Mouse (Mus musculus) hindlimb bud, embryonic 11.5 days (tissue): Measurements from ENCODE around the gene Ddx54.

Experiments
- DNase-seq: peaks from one replicate; pipeline ENCODE4 v3.0.0-alpha.2; 2012; ENCODE audit warnings: low read depth, low spot score; ENCODE audit errors: extremely low spot score

The Ddx54 gene

DNA sequence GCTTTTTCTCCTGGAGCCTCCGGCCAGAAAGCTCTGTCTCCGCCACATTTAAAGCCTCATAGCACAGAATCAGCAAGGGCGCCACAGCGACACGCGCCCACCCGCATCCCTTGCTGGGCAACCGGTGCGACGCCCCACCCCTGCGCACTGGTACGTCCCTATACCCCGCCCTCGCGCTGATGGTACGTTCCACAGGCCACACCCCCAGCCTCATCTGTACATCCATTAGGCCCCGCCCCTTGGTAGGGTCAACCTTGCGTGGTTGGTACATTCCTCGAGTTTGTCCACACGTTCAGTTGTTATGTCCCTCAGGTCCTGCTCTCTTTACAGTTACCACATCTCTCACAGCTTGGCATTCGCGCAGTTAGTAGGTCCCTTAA, at the start of gene Ddx54, which contains the start of gene Rita1:
TSS of gene Ddx54 (plus strand) at position 298 of the 380 bp plus-strand sequence.
TSS of gene Rita1 (minus strand) at position 148 of the 380 bp plus-strand sequence.
- peak; percentile 98 for DNase-seq

DNA sequence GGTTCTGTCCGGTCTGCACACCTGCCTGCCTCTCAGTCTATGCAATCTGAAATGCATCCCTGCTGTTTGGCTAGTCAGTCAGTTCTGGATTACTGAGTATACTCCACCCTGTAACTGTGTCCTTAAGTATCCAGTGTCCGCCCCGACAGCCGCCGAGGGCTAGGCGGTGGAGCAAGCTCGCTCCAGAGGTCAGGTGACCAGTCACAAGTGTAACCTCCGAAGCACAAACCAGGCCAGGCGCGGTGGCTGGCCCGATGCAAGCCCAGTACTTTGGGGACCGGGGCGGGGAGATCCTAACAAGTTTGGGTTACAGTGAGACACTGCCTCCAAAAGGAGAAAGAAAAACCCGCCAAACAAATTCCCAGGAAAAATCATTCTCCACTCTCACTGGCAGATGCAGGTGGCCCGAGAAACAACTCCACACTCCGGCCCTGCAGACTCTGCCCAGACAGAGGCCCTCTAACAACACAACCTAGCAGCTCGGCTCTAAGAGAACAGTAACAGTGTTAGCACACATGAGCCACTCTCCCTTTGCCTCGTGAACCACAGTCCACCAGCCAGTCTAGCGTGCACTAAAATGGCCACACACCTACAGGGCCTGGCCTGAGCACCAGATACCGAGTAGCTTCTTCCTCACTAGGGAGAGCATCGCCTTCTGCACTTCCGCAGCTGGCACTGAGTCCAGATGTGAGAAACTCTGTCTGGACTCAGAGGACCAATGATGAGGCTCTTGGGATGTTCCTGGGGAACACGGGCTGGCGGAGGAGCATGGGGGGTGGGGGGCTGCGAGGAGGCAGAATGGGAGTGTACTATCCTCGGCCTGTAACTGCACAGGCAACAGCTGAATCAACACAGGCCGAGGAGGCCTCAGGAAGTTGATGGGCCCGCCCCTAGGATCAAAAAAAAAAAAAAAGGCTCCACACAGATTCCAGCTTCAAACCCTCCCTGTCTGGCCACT, 49.3 kb upstream of the Ddx54 start:
- no peak for DNase-seq

DNA sequence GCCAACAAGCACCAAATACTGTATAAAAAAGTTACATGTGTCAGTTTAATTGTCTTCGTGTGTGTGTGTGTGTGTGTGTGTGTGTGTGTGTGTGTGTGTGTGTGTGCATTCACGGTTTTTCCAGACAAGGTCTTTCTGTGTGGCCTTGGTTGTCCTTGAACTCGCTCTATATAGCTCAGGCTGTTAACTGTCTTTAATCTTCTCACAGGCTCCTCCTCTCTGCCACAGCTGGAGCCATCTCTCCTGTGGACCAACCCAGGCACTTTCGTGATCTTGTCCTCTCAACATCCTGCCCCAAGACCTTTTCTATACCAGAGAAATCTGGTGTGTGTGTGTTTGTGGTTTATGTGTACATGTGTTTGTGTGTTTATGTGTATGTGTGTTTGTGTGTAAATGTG, 48.6 kb upstream of the Ddx54 start:
- DNase-seq, result no peak

DNA sequence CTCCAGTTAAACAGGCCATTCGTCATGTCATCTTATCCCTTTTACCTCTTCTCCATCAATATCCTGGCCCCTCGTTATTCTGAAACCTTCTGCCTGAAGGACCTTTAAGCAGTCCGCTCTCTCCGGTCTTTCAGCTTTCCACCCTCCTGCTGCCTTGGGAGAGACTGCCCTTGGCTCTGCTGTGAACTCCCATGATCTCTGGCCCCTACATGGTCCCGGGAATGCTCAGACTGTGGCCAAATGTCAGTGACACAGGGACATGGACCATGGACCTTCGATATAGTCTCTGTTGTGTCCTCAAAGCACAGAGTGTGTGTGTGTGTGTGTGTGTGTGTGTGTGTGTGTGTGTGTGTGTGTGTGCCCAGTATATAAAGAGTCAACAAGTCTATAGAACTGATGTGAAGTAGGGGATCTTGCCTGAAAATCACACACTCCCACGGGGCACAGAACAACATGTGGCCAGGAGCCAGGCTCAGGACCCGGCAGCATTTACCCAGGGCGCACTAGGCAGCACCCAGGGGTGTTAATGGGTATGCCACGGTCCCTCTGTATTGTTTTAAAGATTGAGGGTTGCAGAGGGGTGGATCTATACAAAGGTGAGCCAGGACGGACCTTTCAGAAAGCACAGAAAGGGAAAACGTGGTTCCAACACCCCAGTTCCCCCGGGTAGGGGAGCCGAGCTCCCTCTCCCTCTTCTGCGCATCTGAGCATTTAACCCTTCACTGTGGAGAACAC, 47.2 kb upstream of the Ddx54 start:
- DNase-seq, result no peak

DNA sequence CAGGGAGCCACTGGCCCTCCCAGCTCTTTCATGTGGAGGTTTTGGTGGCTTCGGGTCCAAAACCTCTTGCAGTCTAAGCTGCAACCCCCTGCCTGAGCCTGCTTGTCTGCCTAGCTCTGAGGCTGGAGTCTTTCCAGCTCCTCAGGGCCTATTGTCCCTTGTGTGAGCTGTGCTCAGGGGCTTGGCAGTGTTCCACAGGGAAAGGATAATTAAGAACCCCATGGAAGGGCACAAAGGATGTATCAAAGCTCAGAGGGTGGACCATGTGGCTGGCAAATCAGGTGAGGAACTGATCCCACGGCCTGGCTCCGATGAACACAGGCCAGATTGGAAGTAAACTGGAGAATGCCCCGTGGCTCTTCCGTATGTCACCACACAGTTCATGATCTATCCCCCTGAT, 46.4 kb upstream of the Ddx54 start:
- no peak for DNase-seq

DNA sequence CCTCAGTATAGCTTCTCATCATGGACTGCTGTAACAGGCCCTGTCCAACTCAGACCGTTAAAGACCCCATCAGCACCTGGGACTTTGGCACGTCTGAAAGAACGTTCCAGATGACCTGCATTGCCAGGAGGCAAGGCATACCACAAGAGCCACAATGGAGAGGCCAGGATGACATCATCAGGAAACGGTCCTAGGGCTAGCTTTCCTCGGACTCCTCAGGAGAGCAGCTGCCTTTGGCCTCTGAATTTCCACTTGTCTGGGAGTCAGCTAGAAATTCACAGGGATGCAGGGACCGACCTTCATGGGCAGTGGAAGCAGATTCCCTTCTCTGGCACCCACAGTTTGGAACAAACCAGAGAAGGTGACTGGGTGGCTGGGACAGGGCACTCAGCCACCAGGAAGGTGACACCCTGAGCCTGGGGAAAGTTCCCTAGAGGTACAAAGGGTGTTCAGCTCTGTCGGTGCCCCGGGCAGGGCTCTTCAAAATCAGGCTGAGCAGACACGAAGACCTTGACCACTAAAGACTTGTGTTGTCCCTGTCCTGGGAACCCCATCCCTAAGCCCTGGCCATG, 45.8 kb upstream of the Ddx54 start:
- DNase-seq, result no peak

DNA sequence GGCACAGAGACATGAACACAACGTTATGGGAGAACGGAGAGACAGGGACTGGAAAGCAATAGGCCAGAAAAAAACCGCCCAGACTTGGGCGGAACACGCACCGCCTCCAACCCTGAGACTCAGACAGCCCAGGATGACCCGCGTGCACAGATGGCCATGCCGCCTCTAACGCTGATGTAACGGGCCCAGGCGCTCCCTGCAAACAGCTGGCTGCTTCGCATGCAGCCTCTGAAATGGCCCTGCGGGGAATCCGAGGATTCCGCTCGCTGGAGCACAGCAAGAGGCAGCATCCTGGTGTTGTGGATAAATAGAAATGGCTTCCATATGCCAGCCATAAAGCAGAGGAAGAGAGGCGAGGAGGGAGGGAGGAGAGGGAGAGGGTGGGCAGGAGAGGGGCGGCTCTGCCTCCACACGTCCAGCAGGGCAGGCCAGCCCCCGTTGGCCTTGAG, 45.3 kb upstream of the Ddx54 start:
- no peak for DNase-seq

DNA sequence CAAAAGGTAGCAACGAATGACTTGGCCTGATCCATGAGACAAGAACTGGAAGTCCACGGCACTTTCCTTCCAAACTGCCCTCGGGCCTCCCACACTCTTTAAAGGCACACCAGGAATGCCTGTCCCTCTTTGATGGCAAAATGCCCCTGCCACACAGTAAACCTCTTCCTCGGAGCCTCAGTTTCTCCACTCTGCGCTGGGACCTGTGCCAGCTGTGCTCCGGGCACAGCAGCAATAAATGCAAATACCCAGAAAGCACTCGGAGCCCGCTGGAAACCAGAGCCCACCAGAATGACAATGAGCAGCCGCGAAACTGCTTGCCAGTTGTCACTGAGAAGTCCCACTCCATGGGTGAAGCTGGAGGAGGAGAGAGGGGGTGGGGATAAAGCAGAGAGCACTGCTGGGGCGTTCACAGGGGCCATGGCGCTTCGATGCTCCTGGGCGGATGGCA, 44.8 kb upstream of the Ddx54 start:
- no peak for DNase-seq

DNA sequence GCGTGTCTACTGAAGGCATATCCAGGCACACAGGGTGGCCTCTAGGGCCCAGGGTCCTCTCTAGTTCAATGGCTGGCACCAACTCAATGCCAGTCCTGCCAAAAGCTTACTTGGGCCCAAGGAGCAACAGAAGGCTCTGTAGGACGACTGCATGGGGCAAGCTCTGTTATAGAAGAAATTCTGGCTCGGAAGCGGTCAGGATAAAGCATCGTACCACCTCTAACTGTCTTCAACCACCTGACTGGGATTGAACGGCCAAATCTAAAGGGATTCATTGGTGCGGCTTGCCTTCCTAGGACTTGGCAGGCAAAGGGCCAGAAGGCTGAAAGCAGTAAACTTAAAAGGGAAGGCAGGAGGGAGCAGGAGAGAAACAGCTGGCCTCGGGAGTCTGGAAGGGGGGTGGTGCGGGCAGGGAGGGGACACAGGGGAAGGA, 44.2 kb upstream of the Ddx54 start:
- DNase-seq, result no peak

DNA sequence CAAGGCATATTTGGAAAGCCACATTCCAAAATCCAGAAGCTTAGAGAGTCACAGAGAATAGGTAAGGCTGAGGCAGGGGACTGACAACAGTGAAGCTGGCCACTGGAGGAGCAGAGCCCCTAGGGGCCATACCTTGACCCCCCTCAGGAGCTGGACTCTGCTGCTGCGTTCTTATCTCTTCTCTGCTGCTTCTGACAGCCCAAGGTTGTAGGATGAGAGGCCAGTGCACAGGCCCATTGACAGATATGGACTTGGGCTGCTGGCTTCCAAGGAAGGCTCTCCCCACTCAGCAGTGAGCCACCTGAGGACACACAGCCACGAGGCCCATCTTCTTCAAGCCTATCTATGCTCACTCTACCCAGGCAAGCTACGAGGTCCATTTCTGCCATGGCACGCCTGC, 43.6 kb upstream of the Ddx54 start:
- no peak for DNase-seq

DNA sequence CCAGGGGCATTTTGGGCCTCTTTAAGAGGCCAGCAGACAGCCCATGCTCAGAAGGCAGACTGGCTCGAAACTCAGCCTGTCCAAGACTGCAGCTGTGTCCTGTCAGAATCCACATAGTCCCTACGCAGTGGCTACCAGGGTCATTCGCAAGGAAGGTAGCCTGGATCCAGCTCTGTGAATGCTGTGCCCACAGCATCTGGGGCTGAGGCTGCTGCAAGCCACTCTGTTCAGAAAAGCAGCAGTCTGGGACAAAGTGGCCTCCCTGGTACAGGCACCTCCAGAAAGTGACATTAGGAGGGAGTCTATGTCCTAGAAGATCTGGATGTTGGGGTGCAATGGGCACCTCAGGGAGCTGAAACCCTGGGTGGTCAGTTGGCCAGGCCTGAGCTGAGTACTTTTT, 42.7 kb upstream of the Ddx54 start:
- no peak for DNase-seq

DNA sequence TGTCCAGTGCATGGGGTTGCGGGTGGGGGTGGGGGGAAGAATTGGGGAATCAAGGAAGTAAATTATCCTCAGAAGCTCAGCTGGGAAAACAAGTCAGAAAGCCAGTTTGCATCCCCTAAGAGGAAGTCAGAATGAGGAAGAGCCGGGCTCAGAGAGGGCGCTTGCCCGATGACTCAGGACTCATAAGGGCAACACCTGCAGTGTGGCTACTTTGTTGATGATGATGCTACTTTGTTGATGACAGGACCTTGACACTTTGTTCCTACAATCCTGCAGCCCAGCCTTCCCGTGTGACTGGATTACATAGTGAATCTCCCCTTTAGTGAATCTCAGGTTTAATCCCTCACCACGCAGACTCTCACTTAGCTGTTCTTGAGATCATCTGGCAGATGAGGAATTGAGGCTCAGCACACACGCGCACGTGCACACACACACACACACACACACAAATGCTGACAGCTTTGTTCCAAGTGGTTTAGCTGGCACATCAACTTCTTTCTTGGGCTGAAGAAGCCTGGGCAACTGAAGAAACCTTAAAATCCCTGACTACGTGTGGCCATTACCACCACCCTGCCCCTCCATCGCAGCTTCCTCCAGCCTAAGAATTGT, 42.1 kb upstream of the Ddx54 start:
- no peak for DNase-seq

DNA sequence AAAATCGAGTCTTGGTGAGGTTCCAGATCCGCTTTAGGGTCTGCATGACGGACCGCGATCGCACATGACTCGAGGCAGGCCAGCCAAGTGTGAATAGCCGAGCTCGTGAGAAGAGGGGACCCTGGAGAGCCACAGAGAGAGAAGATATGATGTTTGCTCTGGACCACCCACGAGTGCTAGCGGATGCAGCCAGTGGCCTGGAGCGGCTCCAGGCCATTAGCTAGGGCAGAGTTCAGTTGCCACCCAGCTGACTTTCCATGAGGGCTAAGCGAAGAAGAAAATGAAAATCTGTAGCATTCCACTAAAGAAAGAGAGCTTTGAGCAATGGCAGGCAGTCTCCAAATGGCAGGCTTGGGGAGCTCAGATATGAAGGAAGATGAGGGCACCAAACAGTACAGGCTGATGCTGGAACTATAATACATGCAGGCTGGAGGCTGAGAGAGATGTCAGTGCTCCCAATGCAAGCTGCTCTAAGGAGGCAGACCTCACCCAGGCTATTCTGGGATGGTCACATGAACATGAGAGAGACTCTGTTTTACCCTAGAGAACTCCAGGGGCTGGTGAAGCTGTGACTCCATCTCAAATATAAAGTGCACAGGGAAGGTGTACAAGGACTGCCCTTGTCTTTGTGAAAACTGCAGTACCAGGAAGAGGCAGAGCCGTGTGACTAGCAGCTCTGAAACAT, 41.3 kb upstream of the Ddx54 start:
- no peak for DNase-seq

DNA sequence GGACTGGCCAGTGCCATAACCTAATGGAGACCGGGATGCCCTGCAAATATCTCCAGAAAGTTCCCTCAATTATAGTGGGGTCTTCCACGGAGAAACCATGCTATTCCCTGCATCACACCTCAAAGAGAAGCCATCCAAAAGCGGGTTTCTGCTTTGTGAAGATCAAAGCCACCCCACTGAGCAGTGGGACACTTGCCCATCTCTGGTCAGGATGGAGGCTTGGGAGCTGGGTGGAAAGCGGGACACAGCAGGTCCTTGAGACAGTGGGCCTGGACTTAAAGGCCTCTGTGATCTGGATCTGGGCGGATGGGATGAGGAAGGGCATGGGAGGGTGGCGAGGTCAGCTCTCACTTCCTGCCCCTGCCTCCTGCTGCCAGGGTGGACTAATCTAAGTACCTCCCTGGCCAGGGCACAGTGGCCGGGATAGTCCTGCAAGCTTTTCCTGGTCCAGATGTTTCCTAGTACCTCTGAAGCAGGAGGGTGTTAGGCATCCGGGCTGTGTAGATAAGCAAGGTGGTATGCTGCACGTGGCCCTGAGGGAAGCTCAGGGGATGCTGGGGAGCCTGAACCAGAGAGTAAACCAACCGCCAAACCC, 38.0 kb upstream of the Ddx54 start:
- DNase-seq, result no peak

DNA sequence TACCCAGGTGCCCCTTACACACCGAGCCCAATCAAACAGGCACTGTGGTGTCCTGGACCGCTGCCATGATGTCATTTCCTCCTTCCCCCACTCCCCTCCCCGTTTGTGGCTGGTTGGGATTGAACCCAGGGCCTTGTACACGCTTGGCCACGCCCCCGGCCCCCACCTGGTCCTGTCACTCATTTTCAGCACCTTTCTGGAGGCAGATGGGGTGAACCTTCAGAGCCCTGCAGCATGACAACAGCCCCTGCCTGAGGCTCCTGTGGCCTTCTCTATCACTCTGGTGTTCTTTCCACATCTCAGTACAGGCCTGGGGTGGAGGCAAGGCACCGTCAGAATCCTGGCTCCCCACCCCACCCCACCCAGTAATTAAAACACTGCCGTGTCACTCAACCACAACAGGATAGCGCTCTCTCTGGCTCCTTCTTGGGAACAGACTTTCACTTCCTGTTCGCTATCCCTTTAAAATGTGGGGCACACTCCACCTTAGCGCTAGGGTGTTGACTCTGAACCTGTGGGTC, 35.7 kb upstream of the Ddx54 start:
- no peak for DNase-seq

DNA sequence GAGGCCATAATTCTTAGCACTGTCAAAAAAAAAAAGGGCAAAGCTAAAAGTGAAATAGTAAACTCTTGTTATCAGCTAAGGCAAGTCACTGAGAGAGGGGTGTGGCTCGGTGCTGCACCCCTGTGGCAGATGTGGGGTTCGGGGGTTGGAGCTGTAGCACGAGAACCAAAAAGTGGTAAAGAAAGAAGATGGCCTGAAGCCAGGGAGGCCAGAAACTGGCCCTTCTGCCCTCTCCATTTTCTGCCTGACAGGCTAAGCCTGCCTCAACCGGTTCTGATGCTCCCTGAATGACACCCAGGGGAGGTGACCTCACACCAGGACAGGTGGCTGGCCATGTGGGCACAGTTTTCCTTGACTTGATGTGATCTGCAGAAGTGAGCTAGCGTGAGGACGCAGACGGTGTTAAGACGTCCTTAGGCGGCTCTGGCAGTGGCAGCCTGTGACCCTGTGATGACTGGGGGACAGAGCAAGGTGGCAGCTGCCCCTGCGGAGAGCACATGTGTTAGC, 34.6 kb upstream of the Ddx54 start:
- DNase-seq, result no peak

DNA sequence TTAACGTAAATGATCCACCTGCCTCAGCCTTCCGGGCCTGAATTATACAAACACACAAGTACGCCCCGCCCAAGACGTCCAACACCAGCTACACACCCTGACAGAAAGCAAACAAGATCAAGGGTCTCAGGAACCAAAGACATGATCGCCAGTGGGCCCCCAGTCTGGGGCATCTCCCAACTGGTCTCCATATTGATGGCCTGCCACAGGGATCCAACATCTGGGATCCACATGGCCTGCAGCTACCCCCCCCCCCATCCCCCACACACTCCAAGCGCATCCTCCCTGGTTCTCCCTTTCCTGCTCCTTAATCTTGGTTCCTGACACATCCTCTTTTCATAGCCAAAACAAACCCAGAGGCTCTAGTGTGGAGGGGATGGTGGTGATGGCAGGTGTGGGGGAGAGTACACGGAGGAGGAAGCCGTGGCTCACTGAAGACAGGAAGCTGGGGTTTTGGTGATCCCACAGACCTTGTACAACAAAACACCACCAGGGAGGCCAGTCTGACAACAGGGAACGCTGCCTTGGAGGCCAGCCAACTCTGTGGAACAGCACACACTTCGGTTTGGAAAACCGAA, 33.9 kb upstream of the Ddx54 start:
- DNase-seq, result no peak

DNA sequence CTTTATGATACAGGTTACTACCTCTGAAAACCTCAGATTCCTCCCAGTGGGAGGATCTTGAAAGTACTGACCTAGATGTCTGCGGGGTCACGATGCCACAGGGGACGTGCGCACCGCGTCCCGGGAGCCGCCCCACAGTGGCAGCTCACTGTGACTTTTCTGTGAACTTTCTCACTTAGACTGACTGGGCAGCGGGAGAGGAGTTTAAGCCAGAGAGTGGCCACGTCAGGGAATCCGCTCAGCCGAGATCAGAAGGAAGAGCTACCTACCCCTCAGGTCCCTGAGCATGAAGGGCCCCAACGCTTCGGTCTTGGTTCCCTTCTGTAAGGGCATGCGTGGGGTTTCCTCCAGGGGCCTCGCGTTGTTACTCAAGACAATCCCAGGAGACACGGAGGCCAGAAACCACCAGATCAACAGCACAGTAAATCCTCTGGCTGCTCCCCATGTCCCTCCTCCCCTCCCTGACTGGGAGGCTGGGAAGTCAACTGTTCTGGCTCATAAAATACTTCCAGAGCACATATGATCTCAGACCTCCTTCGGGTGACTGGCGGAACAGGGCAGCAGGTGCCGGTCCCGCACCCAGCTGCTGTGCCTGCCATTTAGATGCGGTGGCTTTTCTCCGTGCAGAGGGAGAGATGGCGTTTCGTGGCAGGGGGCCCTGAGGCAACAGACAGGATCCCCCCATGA, 33.2 kb upstream of the Ddx54 start:
- no peak for DNase-seq
